Mouse (Mus musculus): ENCODE results near the gene Kcnh5. TPM values are rescaled to one million over a fixed set of nuclear protein-coding genes. Genes with fewer than 3 reads are reported as not detected.

Gene Kcnh5
- polyA plus RNA-seq, 2 experiments, result not detected

DNA sequence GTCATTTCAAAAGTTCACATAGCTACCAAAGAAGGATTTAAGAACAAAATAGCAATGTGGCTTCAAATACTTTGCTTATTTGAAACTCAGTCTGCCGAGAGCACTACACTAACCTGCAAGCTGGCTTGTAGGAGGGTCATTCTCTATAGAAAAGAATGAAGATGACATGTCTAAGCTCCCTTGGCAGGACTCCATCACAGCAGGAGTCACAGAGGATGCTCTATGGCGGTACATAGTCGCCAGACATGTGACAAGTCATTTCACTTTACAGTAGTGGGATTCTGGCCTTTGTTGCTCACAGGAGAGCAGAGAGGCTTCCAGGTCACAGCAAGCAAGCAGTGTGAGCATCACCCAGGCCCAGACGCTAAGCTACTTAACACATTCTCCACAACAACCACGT is 85.2 kb downstream of the Kcnh5 start:
- Histone ChIP-seq H3K27ac (no peak overlapping the region), H3K4me1 (replicated peaks; ENCODE audit: control insufficient read depth in 2 of 2, insufficient read depth in 2 of 2, low read length in 1 of 2) (no peaks in the 10 kb centered on the region), H3K27me3 (ENCODE audit: control insufficient read depth, insufficient read depth, low read length) (no peaks in the 10 kb centered on the region), H3K9me3 (ENCODE audit: control insufficient read depth, low read length) (no peaks in the 10 kb centered on the region), H3K36me3 (replicated peaks; ENCODE audit: control insufficient read depth, insufficient read depth, low read depth) (no peaks in the 10 kb centered on the region), H3K4me3 (ENCODE audit: insufficient read depth in 1 of 2, low read depth in 2 of 2, low read length in 2 of 2) (no peak overlapping the region), H3K9ac (replicated peaks) (no peak overlapping the region), H3K4me2 (ENCODE audit: low read depth) (no peak overlapping the region)
- no peak for ATAC-seq (ENCODE audit: insufficient read depth)
- TF ChIP-seq EP300 (IDR thresholded peaks at IDR 0.05; ENCODE audit: low read depth) (no peak), CTCF (IDR thresholded peaks at IDR 0.05; ENCODE audit: low read depth) (no peak)
- WGBS (ENCODE audit: insufficient replicate concordance), result 59% methylated on average over 5 of the region's 5 CpGs
- no peak for DNase-seq (ENCODE audit: low read depth in 3 of 3, low spot score in 3 of 3)

DNA sequence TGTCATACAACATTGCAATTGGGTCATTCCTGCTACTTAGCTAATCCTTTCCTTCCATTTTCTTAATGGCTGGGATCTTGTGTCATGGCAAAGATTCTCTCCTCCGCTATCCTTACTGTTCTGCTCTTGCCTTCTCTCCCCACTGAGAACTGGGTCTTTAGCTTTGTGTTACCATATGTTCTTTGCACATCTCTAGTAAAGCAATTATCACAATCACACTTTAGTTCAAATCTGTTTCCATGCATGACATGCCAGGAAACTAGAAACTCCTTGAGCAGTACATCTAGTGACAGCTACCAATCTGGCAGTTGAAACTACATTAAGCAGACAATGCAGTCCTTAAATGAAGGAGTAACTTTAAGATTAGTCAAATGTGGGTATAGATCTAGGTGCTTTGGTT is 86.2 kb downstream of the Kcnh5 start:
- Histone ChIP-seq H3K27me3 (ENCODE audit: control insufficient read depth, insufficient read depth, low read length) (no peaks in the 10 kb centered on the region), H3K27ac (no peak overlapping the region), H3K4me3 (ENCODE audit: insufficient read depth in 1 of 2, low read depth in 2 of 2, low read length in 2 of 2) (no peak overlapping the region), H3K9ac (replicated peaks) (no peak overlapping the region), H3K4me1 (replicated peaks; ENCODE audit: control insufficient read depth in 2 of 2, insufficient read depth in 2 of 2, low read length in 1 of 2) (no peaks in the 10 kb centered on the region), H3K9me3 (ENCODE audit: control insufficient read depth, low read length) (no peaks in the 10 kb centered on the region), H3K36me3 (replicated peaks; ENCODE audit: control insufficient read depth, insufficient read depth, low read depth) (no peaks in the 10 kb centered on the region), H3K4me2 (ENCODE audit: low read depth) (no peak overlapping the region)
- DNase-seq (ENCODE audit: low read depth in 3 of 3, low spot score in 3 of 3) (no peak), ATAC-seq (ENCODE audit: insufficient read depth) (no peak)
- 72% methylated on average over 1 of the region's 1 CpGs for WGBS (ENCODE audit: insufficient replicate concordance)
- TF ChIP-seq EP300 (IDR thresholded peaks at IDR 0.05; ENCODE audit: low read depth), result no peak
- no peak for TF ChIP-seq CTCF (IDR thresholded peaks at IDR 0.05; ENCODE audit: low read depth)

DNA sequence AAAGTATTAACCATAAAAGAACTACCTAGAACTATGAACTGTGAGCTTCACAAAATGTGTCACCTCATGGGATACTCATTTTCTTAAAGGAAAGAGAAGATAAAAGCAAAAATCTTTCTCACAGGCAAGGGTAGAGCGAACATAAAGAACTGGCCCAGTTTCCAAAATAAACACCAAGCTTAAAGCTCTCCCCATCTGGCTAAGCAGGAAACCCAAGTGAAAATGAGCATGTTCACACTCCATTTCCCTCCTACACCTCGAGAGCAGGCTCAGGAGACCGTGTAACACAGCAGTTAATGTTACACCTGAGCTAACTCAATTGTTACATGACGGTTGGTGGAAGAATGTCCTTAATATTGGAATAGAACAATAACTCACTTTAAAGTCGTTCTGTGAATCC is 100.0 kb downstream of the Kcnh5 start:
- whole genome bisulfite sequencing (ENCODE audit: insufficient replicate concordance), result 39% methylated on average over 5 of the region's 5 CpGs
- Histone ChIP-seq H3K9me3 (ENCODE audit: control insufficient read depth, low read length) (no peaks in the 10 kb centered on the region), H3K27ac (no peak overlapping the region), H3K4me3 (ENCODE audit: insufficient read depth in 1 of 2, low read depth in 2 of 2, low read length in 2 of 2) (no peak overlapping the region), H3K27me3 (ENCODE audit: control insufficient read depth, insufficient read depth, low read length) (no peaks in the 10 kb centered on the region), H3K9ac (replicated peaks) (no peak overlapping the region), H3K36me3 (replicated peaks; ENCODE audit: control insufficient read depth, insufficient read depth, low read depth) (no peaks in the 10 kb centered on the region), H3K4me1 (replicated peaks; ENCODE audit: control insufficient read depth in 2 of 2, insufficient read depth in 2 of 2, low read length in 1 of 2) (no peaks in the 10 kb centered on the region), H3K4me2 (ENCODE audit: low read depth) (no peak overlapping the region)
- TF ChIP-seq EP300 (IDR thresholded peaks at IDR 0.05; ENCODE audit: low read depth) (no peak), CTCF (IDR thresholded peaks at IDR 0.05; ENCODE audit: low read depth) (no peak)
- ATAC-seq (ENCODE audit: insufficient read depth) (no peak), DNase-seq (ENCODE audit: low read depth in 3 of 3, low spot score in 3 of 3) (no peak)

DNA sequence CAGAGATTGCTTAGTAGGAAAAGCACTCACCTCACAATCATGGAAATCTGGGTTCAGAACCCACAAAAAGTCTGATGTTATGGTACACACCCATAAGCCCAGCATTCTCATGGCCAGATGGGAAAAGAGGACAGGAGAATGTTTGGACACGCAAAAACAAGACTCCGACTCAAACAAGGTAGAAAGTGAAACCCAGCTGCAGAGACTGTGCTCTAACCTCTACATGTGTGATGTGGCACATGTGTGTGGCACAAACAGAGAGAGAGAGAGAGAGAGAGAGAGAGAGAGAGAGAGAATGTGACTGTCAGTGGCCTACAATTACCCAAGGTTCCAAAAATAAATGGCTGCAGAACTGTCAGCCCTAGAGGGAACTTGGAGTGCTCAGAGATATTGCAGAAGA is 106.1 kb downstream of the Kcnh5 start:
- Histone ChIP-seq H3K36me3 (replicated peaks; ENCODE audit: control insufficient read depth, insufficient read depth, low read depth) (no peaks in the 10 kb centered on the region), H3K4me3 (ENCODE audit: insufficient read depth in 1 of 2, low read depth in 2 of 2, low read length in 2 of 2) (no peak overlapping the region), H3K27me3 (ENCODE audit: control insufficient read depth, insufficient read depth, low read length) (no peaks in the 10 kb centered on the region), H3K9me3 (ENCODE audit: control insufficient read depth, low read length) (no peaks in the 10 kb centered on the region), H3K4me1 (replicated peaks; ENCODE audit: control insufficient read depth in 2 of 2, insufficient read depth in 2 of 2, low read length in 1 of 2) (no peaks in the 10 kb centered on the region), H3K4me2 (ENCODE audit: low read depth) (no peak overlapping the region), H3K27ac (no peak overlapping the region), H3K9ac (replicated peaks) (no peak overlapping the region)
- DNase-seq (ENCODE audit: low read depth in 3 of 3, low spot score in 3 of 3), result no peak
- no peak for TF ChIP-seq EP300 (IDR thresholded peaks at IDR 0.05; ENCODE audit: low read depth)
- no peak for TF ChIP-seq CTCF (IDR thresholded peaks at IDR 0.05; ENCODE audit: low read depth)
- ATAC-seq (ENCODE audit: insufficient read depth), result no peak
- 89% methylated on average over 2 of the region's 2 CpGs for WGBS (ENCODE audit: insufficient replicate concordance)

DNA sequence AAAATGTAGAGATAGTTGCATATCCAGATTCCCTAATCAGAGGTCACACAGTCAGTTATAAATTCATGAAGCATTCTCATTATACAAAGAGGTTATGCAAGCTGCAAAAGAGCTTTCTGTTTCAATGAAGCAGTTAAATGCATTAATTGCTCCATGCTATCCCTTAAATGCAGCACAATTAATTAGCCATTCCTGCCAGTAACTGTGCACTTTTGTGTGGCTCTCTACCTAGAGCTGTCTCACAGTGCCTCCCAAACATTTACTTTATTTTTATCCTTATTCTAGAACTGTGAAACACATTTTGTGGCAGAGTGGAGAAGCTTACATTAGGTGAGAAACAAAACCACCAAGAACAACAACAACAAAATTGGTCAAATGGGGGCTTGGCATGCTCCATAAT is 114.6 kb downstream of the Kcnh5 start:
- Histone ChIP-seq H3K4me3 (ENCODE audit: insufficient read depth in 1 of 2, low read depth in 2 of 2, low read length in 2 of 2) (no peak overlapping the region), H3K27me3 (ENCODE audit: control insufficient read depth, insufficient read depth, low read length) (no peaks in the 10 kb centered on the region), H3K9me3 (ENCODE audit: control insufficient read depth, low read length) (no peaks in the 10 kb centered on the region), H3K36me3 (replicated peaks; ENCODE audit: control insufficient read depth, insufficient read depth, low read depth) (no peaks in the 10 kb centered on the region), H3K27ac (no peak overlapping the region), H3K4me2 (ENCODE audit: low read depth) (no peak overlapping the region), H3K9ac (replicated peaks) (no peak overlapping the region), H3K4me1 (replicated peaks; ENCODE audit: control insufficient read depth in 2 of 2, insufficient read depth in 2 of 2, low read length in 1 of 2) (no peaks in the 10 kb centered on the region)
- ATAC-seq (ENCODE audit: insufficient read depth), result no peak
- no peak for DNase-seq (ENCODE audit: low read depth in 3 of 3, low spot score in 3 of 3)
- no peak for TF ChIP-seq EP300 (IDR thresholded peaks at IDR 0.05; ENCODE audit: low read depth)
- TF ChIP-seq CTCF (IDR thresholded peaks at IDR 0.05; ENCODE audit: low read depth), result no peak

GRCm38 (mm10) chr12:75061731-75062130 is 115.4 kb downstream of the Kcnh5 start:
- no peak overlapping the region for H3K9ac ChIP-seq (replicated peaks)
- no peak for ATAC-seq (ENCODE audit: insufficient read depth)
- 61% methylated on average over 4 of the region's 4 CpGs for WGBS (ENCODE audit: insufficient replicate concordance)
- H3K9me3 ChIP-seq (ENCODE audit: control insufficient read depth, low read length), result no peaks in the 10 kb centered on the region
- no peak overlapping the region for H3K4me2 ChIP-seq (ENCODE audit: low read depth)
- H3K4me1 ChIP-seq (replicated peaks; ENCODE audit: control insufficient read depth in 2 of 2, insufficient read depth in 2 of 2, low read length in 1 of 2), result no peaks in the 10 kb centered on the region
- no peaks in the 10 kb centered on the region for H3K36me3 ChIP-seq (replicated peaks; ENCODE audit: control insufficient read depth, insufficient read depth, low read depth)
- DNase-seq (ENCODE audit: low read depth in 3 of 3, low spot score in 3 of 3), result no peak
- no peaks in the 10 kb centered on the region for H3K27me3 ChIP-seq (ENCODE audit: control insufficient read depth, insufficient read depth, low read length)
- no peak overlapping the region for H3K27ac ChIP-seq
- no peak overlapping the region for H3K4me3 ChIP-seq (ENCODE audit: insufficient read depth in 1 of 2, low read depth in 2 of 2, low read length in 2 of 2)
- TF ChIP-seq CTCF (IDR thresholded peaks at IDR 0.05; ENCODE audit: low read depth), result no peak
- no peak for TF ChIP-seq EP300 (IDR thresholded peaks at IDR 0.05; ENCODE audit: low read depth)
